Mouse (Mus musculus): Measurements from ENCODE around the gene Defb26.

DNA sequence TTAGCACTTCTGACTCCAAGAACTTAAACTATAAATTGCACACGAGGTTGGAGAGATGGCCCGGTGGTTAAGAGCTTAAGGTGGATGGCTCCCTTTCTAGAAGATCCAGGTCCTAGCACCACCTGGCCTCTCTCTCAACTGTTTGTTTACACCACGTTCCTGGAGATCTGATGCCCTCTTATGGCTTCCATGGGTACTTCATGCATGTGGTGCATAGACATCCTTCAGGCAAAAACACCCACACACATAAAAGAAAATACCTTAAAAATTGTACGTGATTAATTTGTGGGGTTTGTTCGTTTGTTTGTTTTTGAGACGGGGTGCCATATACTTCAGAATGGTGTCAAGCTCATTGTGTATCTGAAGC is 10.6 kb downstream of the Defb26 start:
- TF ChIP-seq CTCF (IDR thresholded peaks at IDR 0.05; ENCODE audit: extremely low read depth, insufficient read length, insufficient replicate concordance, low read depth, low read length) (no peak), POLR2A (IDR thresholded peaks at IDR 0.05; ENCODE audit: low read depth, low read length) (no peak)
